Mouse (Mus musculus) small intestine, adult 2 months (tissue): ENCODE data around the gene Tex14.

Experiments
- CTCF ChIP-seq: fragments of 200-500 bp; IDR thresholded peaks from 2 replicates; pipeline ENCODE4 v1.5.1; 2012; ENCODE audit warnings: low read depth, mild to moderate bottlenecking, control low read depth, inconsistent platforms, low read length, moderate library complexity, mixed read lengths; ENCODE audit not compliant: insufficient replicate concordance, insufficient read length; ENCODE audit errors: extremely low read depth
- POLR2A ChIP-seq: fragments of 200-500 bp; IDR thresholded peaks from 2 replicates; pipeline ENCODE4 v1.6.1; 2012; ENCODE audit warnings: low read depth, mild to moderate bottlenecking, control low read depth, inconsistent platforms, low read length, moderate library complexity

GRCm38 (mm10) chr11:87422511-87423340 is 17.9 kb downstream of the Tex14 start:
- TF ChIP-seq CTCF (no peak), POLR2A (peak; percentile 97)
